Mouse (Mus musculus): ENCODE data around the gene Cuedc2. TPM values are rescaled to one million over a fixed set of nuclear protein-coding genes. Genes with fewer than 3 reads are reported as not detected.

Gene Cuedc2
- 216 and 218 TPM in 2 replicates for polyA plus RNA-seq (2012; rRNA removed)

DNA sequence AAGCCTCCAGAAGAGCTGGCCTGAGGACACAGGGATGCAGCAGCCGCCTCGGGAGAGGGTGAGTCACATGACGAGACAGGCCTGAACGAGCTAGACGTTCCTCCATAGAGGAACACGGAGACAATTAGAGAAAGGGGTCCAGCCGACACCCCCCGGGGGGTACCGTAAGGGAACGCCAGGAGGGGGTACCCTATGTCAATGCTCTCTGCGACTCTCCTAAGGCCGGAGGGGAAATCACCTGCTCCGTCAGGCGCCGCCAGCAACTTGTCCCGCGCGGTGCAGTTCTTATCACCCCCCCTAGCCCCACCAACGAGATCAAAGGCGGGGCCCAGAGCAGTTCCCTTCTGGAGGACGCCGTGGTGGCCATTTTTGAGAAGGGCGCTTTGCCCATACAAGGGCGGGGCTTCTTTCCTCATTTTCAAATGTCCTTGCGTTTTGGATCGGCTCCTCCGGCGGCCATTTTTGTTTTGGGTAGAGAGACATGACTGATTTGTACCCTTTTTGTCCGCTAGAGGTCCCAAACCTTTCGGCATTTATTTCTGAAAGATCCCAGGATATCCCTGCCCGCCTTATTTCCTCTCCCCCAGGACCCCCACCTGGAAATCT is at the start of gene Cuedc2:
Cuedc2 (minus strand) TSS at position 372 of the 606 bp plus-strand sequence.

GRCm38 (mm10) chr19:46350168-46350932 is 11.8 kb upstream of the Cuedc2 start, which contains the start of gene 2310034G01Rik:
TSS of gene 2310034G01Rik (minus strand) at chr19:46350302.

GRCm38 (mm10) chr19:46328081-46329030 is 10.1 kb downstream of the Cuedc2 start, which contains the start of gene Fbxl15:
TSS of gene Fbxl15 (plus strand) at chr19:46328184.

GRCm38 (mm10) chr19:46326756-46327305 is 11.7 kb downstream of the Cuedc2 start, which contains the start of gene Psd:
TSS of gene Psd (minus strand) at chr19:46327156.

GRCm38 (mm10) chr19:46304216-46304841 is 34.2 kb downstream of the Cuedc2 start, which contains the start of gene Nfkb2:
TSS of gene Nfkb2 (plus strand) at chr19:46304320.

Other genes starting within 250 kb of the Cuedc2 start
- gene Elovl3, start 206.8 kb downstream of the Cuedc2 start, polyA plus RNA-seq (2012; rRNA removed), result not detected in 2 replicates
- 1.5 and 3.9 TPM in 2 replicates for gene Pitx3, start 190.4 kb downstream of the Cuedc2 start, polyA plus RNA-seq (2012; rRNA removed)
- 74.4 and 83.3 TPM in 2 replicates for gene Gbf1, start 186.2 kb downstream of the Cuedc2 start, polyA plus RNA-seq (2012; rRNA removed)
- 5.0 and 9.9 TPM in 2 replicates for gene Nfkb2, start 34.4 kb downstream of the Cuedc2 start, polyA plus RNA-seq (2012; rRNA removed)
- gene Psd, start 11.5 kb downstream of the Cuedc2 start, polyA plus RNA-seq (2012; rRNA removed), result 214 and 221 TPM in 2 replicates
- 29.5 and 29.6 TPM in 2 replicates for gene Fbxl15, start 10.5 kb downstream of the Cuedc2 start, polyA plus RNA-seq (2012; rRNA removed)
- gene Mfsd13a, start 2.4 kb upstream of the Cuedc2 start, polyA plus RNA-seq (2012; rRNA removed), result 10.6 and 11.1 TPM in 2 replicates
- 1.9 TPM in 2 replicates for gene 2310034G01Rik, start 11.6 kb upstream of the Cuedc2 start, polyA plus RNA-seq (2012; rRNA removed)
- 193 and 203 TPM in 2 replicates for gene Actr1a, start 57.0 kb upstream of the Cuedc2 start, polyA plus RNA-seq (2012; rRNA removed)
- gene Sufu, start 58.2 kb upstream of the Cuedc2 start, polyA plus RNA-seq (2012; rRNA removed), result 22.4 and 23.7 TPM in 2 replicates
- gene Trim8, start 163.0 kb upstream of the Cuedc2 start, polyA plus RNA-seq (2012; rRNA removed), result 39.9 and 42.4 TPM in 2 replicates
- 172 and 181 TPM in 2 replicates for gene Arl3, start 234.5 kb upstream of the Cuedc2 start, polyA plus RNA-seq (2012; rRNA removed)
- 12.6 and 16.3 TPM in 2 replicates for gene Sfxn2, start 234.7 kb upstream of the Cuedc2 start, polyA plus RNA-seq (2012; rRNA removed)